Mouse (Mus musculus) splenic B cell, adult 2 months (primary cell): Measurements from ENCODE around the gene Zc3h18.
A peak's percentile ranks its signal among the peaks of the same experiment; 100 is the strongest.

Source experiments
- DNase-seq: peaks from one replicate; pipeline ENCODE4 v3.0.0-alpha.2; 2011; ENCODE audit warnings: low read depth, low spot score
- H3K27me3 ChIP-seq: 2 replicates; pipeline ENCODE4 v1.6.1; 2012; ENCODE audit warnings: mild to moderate bottlenecking, low read length, moderate library complexity, mixed read lengths; ENCODE audit not compliant: control insufficient read depth, poor library complexity, insufficient read depth, severe bottlenecking
- H3K36me3 ChIP-seq: 2 replicates; pipeline ENCODE4 v1.6.1; 2012; ENCODE audit warnings: mild to moderate bottlenecking, low read length, moderate library complexity, mixed read lengths; ENCODE audit not compliant: control insufficient read depth, poor library complexity, insufficient read depth, severe bottlenecking

Zc3h18 gene

DNA sequence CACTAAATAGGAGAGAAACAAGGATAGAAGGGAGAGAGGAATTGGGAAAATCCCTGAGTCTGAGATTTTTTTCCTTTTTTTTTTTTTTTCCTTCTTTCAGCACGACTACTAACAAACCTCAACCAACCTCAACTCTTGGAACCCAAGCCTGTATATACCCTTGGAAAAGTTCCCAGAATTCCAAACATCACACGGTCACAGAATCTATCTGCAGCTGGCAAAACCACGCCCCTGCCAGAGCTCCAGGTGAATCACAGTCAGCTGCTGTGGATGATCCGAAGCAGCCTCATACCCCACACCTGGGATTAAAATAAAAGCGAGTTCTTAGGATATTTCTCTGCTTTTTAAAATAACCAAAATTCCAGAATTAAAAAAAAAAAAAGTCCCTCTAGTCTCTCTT is 34.0 kb upstream of the Zc3h18 start:
- no peaks in the 10 kb centered on the region for H3K36me3 ChIP-seq
- H3K27me3 ChIP-seq = no peaks in the 10 kb centered on the region
- DNase-seq = no peak

DNA sequence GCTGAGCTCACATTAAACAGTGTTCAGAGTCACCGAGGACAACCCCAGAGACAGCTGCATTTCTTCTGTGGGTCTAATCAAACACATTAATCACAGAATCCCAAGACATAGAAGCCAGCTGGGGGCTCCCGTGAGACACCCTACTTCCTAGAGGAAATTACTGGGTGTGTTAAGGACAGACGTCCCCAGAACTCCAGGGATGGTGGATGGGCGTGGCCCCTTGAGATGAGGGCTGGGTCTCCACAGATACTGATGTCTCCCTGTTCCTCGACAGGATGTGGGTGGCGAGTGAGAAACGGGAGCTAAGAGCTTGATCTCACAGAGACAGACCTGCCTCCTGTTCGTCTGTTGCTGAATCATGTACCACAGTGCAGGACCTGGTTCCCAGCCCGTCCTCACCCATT is 33.6 kb upstream of the Zc3h18 start:
- H3K27me3 ChIP-seq = no peaks in the 10 kb centered on the region
- no peak for DNase-seq
- no peaks in the 10 kb centered on the region for H3K36me3 ChIP-seq

DNA sequence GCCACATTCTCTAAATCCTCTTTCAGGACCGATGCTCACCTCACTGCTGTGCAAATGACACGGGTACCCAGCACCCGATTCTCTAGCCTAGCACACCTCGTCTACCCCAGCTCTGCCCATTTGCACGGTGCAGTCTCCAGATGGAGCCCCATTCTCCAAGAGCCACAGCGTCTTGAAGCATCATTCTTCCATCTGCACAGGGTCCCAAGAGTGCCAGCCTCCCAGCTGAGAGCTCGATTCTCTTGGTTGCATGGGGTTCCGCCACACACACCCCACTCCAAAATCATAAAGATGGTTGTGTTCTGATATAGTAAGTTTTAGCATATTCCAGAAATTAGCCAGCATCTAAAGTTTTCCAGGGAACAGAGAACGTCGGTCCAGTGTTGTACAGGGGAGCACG is 33.1 kb upstream of the Zc3h18 start:
- H3K36me3 ChIP-seq = no peaks in the 10 kb centered on the region
- DNase-seq = no peak
- no peaks in the 10 kb centered on the region for H3K27me3 ChIP-seq

DNA sequence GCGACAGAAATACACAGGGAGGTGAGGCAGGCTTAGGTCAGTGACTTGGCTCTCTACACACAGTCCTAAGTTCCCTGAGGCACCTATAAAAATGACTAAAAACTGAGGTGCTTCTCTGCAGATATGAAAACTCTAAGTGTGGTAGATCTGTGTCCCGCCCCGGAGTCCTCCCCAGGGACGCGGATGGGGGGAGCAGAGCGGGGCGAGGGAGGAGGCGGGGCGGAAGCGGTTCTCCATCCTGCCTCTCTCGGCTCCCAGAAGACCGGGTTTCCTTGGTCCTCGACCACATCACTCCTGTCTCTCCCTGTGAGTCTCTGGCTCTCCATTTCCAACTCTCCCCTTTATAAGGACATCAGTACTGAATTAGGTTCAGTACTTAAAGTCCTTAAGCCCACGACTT is 32.7 kb upstream of the Zc3h18 start:
- DNase-seq = peak; percentile 58
- Histone ChIP-seq H3K27me3 (no peaks in the 10 kb centered on the region), H3K36me3 (no peaks in the 10 kb centered on the region)

DNA sequence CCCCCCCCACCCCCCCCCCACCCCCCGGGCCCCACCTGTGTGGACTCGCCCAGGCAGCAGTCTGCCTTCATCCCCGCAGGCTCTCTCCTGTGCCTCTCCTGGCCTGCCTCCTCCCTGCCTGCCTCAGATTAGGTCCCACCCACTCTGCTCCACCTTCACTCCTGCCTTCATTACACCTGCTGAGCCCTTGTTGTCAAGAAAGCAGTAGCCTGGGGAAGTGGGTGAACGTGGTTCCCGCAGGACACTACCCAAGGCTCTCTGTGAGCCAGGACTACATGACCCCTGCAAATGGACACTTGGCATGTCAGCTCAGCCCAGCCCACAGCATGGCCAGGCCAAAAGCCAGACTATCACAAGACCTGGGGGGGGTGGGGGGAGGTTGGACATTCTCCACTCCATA is 32.2 kb upstream of the Zc3h18 start:
- Histone ChIP-seq H3K36me3 (no peaks in the 10 kb centered on the region), H3K27me3 (no peaks in the 10 kb centered on the region)
- DNase-seq = peak; percentile 17

DNA sequence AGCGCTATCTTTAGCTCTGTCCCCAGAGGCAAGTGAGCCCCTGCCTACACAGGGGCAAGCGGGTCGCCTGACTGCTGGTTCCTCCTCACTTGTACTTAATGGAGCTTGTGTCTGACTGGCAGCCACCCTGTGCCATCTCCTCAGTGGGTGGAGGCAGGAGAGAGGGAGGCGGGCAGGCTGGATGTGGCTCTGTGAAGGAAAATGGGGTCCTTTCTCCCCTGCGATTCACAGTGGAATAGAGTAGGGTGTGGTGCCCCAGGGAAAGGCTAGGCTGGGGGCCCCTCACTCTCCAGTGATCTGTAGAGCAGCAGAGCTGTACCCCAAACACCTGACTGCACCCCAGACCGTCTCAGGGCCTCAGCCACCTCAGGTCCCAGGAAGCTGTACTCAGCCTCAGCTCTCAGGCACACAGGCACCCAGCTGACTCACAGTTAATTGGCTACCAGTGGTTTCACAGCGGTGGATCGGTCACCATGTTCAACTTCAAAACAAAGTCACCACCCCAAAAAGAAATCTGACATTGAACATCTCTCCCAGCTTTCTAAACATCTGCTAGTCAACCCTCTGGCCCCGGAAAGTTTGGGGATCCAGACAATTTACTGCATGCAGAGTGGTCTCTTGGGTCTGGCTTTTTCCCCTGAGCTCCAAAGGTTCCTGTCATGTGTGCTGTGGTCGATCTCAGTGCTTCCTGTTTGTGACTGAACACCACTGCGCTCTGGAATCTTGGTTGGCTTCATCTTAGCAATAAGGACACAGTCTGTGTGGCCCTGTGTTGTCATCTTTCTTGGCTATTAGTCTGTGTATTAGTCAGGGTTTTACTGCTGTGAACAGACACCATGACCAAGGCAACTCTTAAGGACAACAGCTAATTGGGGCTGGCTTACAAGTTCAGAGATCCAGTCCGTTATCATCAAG is 31.0 kb upstream of the Zc3h18 start:
- no peaks in the 10 kb centered on the region for H3K27me3 ChIP-seq
- peak; percentile 33 for DNase-seq
- H3K36me3 ChIP-seq = no peaks in the 10 kb centered on the region

DNA sequence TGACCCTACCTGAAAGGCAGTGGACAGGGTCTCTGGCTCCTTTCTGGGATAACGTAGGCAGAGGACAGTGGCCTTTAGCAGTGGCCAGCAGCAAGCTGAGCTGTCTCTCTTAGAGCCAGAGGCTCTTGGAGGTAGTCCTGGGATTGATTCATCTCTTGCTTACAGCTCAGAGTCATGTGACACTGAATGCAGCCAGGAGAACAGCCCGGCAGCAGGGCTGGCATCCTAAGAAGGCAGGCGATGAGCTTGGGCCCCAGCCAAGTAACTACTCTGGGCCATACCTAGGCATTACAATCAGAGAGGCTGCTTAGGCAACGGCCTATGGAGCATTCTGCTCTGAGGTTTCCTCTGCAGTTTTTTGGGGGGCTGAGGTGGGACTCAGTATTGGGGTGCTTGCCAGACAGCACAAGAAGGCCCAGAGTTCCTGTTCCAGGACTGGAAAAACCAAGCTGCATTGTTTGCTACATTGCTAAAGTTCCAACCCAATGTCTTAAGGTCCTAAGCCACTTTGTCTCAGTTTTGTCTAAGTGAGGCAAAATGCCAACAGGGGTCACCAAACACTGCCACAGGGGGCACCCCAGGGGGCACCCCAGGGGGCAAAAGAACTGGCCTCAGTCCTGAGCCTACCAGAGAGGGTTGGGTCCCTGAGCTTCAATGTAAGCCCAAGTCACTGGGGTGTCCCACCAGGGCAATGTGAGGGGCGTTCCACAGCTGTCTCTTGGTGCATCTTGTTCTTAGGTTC is 28.4 kb upstream of the Zc3h18 start:
- Histone ChIP-seq H3K36me3 (no peaks in the 10 kb centered on the region), H3K27me3 (no peaks in the 10 kb centered on the region)
- DNase-seq = no peak

DNA sequence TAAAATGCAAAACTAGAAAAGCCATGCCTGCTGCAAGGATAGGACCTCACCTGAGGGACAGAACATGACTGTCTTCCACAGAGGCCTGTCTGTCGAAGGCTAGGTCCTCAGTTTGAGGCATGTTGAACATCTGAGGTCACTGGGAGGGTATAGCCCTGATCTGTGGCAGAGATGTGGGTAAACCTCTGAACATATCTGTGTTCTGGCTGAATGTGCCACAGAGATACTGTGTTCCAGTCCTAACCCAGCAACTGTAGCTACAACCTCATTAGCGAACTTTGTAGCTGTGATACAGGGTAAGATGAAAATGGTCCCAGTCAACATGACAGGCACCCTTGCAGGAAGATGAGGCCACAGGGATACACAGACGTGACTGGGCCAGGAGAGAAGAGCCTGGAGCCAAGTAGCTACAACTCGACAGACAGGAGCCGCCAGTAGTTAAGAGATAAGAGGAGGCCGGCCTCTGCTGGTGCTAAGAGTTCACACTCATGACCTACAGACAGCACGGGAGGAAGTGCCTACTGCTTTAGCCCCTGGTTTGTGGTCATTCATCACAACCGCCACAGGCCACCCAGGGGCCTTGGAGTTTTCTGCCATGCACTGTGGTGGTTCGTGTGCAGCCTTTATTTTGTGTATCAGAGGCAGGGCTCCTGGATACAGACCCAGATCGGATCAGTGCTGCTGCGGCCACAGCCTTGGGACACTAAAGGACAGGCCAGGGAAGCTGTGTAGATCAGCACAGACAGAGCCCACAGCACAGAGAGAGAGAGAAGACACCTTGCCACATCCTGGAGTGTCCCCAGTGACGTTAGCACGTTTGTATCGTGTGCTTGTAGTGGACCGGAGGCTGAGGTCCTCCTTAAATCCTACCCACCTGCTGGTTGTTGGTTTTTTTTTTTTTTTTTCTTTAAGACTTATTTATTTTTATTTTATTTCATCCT is 26.8 kb upstream of the Zc3h18 start:
- H3K36me3 ChIP-seq = no peaks in the 10 kb centered on the region
- no peak for DNase-seq
- no peaks in the 10 kb centered on the region for H3K27me3 ChIP-seq

DNA sequence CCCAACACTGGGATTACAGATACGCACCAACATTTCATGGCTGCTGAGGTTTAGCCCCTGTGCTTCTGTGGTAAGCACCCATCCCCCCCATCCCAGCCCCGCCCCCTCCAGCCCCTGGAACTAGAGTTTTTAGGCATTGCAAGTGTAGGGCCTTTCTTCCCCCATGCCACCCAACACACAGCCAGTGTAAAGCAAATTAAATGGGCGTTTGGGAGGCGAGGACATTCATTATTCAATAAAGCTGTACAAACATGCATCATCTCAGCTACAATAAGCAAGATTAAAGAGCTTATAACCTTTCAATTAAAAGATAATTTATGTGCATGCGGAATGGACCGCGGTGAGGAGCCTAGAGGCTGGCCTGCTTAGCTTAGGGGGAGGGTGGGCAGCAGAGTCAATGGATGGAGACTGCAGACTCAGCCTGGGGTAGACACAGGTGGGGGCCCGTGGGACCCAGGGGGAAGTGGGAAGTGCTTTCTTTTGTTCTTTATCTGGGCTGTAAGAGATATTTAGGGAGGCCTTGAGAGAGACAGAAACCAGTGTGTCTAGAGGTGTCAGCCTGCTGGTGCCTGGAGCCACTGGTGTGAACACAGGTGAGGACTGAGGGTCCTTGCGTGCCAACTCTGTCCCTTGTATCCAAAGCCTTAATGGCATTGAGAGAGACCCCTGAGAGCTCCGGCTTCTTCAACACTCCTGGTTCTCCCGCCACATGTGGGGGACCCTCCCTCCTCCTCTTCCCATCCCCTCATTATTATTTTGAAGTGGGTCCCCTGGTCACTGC is 25.9 kb upstream of the Zc3h18 start:
- no peaks in the 10 kb centered on the region for H3K27me3 ChIP-seq
- H3K36me3 ChIP-seq = no peaks in the 10 kb centered on the region
- DNase-seq = no peak

DNA sequence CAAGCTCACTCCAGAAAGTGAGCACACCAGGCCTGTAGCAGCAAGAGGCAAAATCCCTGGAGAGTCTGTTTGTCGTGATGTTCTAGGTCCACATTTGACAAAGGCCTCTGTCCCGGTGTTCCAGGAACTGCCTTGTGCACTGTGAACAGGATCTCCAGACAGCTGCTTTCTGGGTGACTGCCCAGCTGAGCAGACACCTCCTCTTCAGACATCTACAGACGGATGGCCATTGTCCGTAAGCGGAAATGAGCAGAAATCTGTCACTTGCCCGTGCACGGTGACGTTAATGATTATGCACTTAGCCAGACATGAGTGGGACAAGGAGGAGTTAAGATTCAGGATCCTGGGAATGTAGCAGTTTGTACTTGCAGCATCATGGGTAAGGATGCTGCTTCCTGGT is 22.3 kb upstream of the Zc3h18 start:
- Histone ChIP-seq H3K27me3 (no peaks in the 10 kb centered on the region), H3K36me3 (no peaks in the 10 kb centered on the region)
- no peak for DNase-seq

DNA sequence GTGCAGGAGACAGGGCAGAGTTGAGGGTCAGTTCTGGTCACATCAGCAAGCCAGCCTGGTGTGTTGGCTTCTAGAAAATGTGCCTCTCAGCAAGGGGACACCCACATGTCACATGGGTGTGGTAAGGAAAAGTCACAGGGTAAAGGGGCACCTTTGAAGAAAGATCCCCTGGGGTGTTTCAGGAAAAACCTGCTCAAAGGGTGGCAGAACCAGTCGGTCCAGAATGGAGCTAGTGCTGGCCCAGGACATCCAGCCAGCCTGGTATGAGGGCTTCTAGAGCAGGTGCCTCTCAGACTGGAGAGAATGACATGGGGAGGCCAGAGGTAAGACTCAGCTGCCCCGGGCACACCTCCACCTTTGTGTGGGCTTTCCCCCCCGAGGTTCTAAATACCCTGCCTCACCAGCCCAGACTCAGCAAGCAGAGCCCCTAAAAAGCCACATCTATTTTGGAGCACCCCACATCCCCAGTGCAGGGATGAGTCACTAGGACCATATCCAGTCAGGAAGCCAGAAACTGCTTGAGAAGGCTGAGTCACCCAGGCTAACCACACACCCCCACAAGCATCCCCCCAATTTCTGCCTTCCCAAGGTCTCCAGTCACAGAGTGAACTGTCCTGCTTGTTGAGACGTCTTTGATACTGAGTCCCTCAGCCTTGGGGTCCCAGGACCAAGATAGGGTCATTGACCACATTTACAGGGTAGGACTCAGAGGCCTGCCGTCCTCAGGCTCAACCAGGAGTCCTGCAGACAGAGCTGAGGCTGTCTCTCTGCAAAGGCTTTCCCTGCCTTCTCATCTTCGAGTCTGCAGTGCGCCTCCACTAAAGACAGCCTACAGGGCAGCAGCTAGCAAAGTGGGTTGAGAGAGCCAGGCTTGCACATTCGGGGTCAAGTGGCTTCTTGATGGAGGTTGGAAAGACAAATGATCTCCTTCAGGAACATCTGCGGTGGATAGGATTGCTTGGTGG is 20.5 kb upstream of the Zc3h18 start:
- DNase-seq = no peak
- Histone ChIP-seq H3K27me3 (no peaks in the 10 kb centered on the region), H3K36me3 (no peaks in the 10 kb centered on the region)

DNA sequence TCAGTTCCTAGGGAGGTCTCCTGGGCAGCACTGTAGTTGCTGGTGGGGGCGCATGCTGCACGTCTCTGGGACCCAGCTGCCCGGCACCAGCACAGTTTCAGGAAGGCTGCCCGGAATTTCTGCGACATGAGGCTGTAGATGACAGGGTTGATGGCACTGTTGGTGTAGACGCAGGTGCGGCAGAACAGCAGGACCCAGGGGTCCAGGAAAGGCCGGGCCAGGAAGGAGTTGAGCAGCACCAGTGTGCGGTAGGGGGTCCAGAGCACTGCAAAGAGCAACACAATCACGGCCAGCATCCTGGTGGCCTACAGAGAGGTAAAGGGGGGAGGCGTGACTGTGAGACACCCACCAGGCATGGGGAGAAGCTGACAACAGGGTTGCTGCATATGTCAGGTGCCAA is 19.2 kb upstream of the Zc3h18 start:
- H3K27me3 ChIP-seq = no peaks in the 10 kb centered on the region
- DNase-seq = no peak
- no peaks in the 10 kb centered on the region for H3K36me3 ChIP-seq

DNA sequence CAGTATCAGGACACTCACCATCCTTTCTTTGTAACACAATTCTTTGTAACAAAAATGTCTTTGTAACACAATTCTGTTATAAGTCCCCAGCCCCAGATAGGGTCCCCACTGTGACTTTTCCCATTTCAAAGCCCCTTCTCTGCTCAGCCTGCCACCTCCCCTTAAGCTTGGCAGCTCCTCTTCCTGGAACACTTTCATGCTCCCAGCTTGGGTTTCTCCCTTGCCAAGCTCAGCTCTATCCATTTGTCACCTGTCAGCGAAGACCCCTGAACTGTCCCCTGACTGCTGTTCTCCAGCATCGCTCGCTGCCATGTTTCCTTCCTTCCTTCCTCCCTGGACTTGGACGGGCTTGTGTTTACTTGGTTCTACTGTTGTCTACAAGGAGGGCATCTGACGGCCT is 18.8 kb upstream of the Zc3h18 start:
- Histone ChIP-seq H3K36me3 (no peaks in the 10 kb centered on the region), H3K27me3 (no peaks in the 10 kb centered on the region)
- no peak for DNase-seq
